ENCODE assay signal across 9 mouse cellular contexts in genomic region chr6:3509782-3510181, GRCm38 (mm10). TPM values are rescaled to one million over a fixed set of nuclear protein-coding genes. Genes with fewer than 3 reads are reported as not detected.
DNase-seq lines count a peak whose midpoint lies in the region; ATAC-seq and TF ChIP-seq lines count a peak whose summit lies in the region.
"Had no signal": no experiment of that assay in that cellular context is flagged by ENCODE, and none has a peak within 500 bp of the region (broad histone marks: within the 10 kb centered on the region; RNA-seq: fewer than 3 reads in every experiment).

No protein-coding gene starts in this region.

- no peaks in the 10 kb centered on the region for H3K4me1 ChIP-seq in kidney, embryonic 14.5 days (ENCODE audit: control insufficient read depth, insufficient read depth, low read length)
- no peaks in the 10 kb centered on the region for H3K4me1 ChIP-seq in ES-E14 (ENCODE audit: control insufficient read depth in 2 of 2, insufficient read depth in 2 of 2, low read length in 2 of 2, poor library complexity in 1 of 2)
- H3K4me1 ChIP-seq: embryonic facial prominence, embryonic 15.5 days had no signal

- no peak overlapping the region for H3K4me2 ChIP-seq in kidney, embryonic 14.5 days (replicated peaks; ENCODE audit: low read depth, low read length)
- H3K4me2 ChIP-seq: embryonic facial prominence, embryonic 15.5 days had no signal

- no peak overlapping the region for H3K4me3 ChIP-seq in kidney, embryonic 14.5 days (ENCODE audit: low read length)
- no peak overlapping the region for H3K4me3 ChIP-seq in ES-E14 (ENCODE audit: insufficient read depth in 1 of 2, low read depth in 1 of 2, low read length in 2 of 2, poor library complexity in 1 of 2, severe bottlenecking in 1 of 2)
- H3K4me3 ChIP-seq: embryonic facial prominence, embryonic 15.5 days had no signal

- H3K9me3 ChIP-seq in kidney, embryonic 14.5 days (ENCODE audit: control insufficient read depth, low read length) = no peaks in the 10 kb centered on the region
- no peaks in the 10 kb centered on the region for H3K9me3 ChIP-seq in ES-E14 (ENCODE audit: control insufficient read depth, insufficient read depth, low read depth, low read length)
- H3K9me3 ChIP-seq: embryonic facial prominence, embryonic 15.5 days had no signal

- H3K36me3 ChIP-seq in kidney, embryonic 14.5 days (ENCODE audit: control insufficient read depth, insufficient read depth, low read length) = no peaks in the 10 kb centered on the region
- H3K36me3 ChIP-seq in ES-E14 (ENCODE audit: control insufficient read depth, insufficient read depth, low read length, poor library complexity, severe bottlenecking) = no peaks in the 10 kb centered on the region
- H3K36me3 ChIP-seq: embryonic facial prominence, embryonic 15.5 days had no signal

- in situ Hi-C loops in ES-E14 (cut with MboI; ENCODE audit: low sequenced_read_pairs in 2 of 2, unreplicated experiment in 2 of 2) = loop anchor here in 1 of 2 experiments (25.0 kb wide), 1 partner anchor 228 kb away; no protein-coding TSS in a partner anchor

- no peak overlapping the region for H3K9ac ChIP-seq in kidney, embryonic 14.5 days (ENCODE audit: low read depth, low read length)
- H3K9ac ChIP-seq in ES-E14 (ENCODE audit: insufficient read depth, low read depth, low read length, poor library complexity, severe bottlenecking) = no peak overlapping the region
- H3K9ac ChIP-seq: embryonic facial prominence, embryonic 15.5 days had no signal

- DNase-seq in kidney, adult 18-20 months = no peak
- no peak for DNase-seq in ES-E14 (ENCODE audit: low read depth, low spot score)
- peak; percentile 52 for DNase-seq in embryo, embryonic 11 days
- peak; percentile 38 for DNase-seq in lung, postnatal 36 days
- no peak for DNase-seq in urinary bladder, postnatal 14 days (ENCODE audit: low spot score)
- no peak for DNase-seq in left cerebral cortex, adult 18-20 months (ENCODE audit: low spot score in 2 of 2)
- no peak for DNase-seq in gastrocnemius, postnatal 10 days

- no peak overlapping the region for H3K27ac ChIP-seq in kidney, embryonic 14.5 days (ENCODE audit: low read depth, low read length)
- H3K27ac ChIP-seq in ES-E14 (ENCODE audit: insufficient read depth, low read depth, low read length, poor library complexity, severe bottlenecking) = no peak overlapping the region
- H3K27ac ChIP-seq: embryonic facial prominence, embryonic 15.5 days had no signal

- 31% methylated on average over 2 of the region's 2 CpGs for WGBS in kidney, embryonic 14.5 days

- peak; percentile 57; the same call in 1 of the 2 replicates for ATAC-seq in kidney, embryonic 14.5 days (ENCODE audit: low FRiP score, low TSS enrichment)

- H3K27me3 ChIP-seq in kidney, embryonic 14.5 days (ENCODE audit: control insufficient read depth, insufficient read depth, low read length) = no peaks in the 10 kb centered on the region
- H3K27me3 ChIP-seq: embryonic facial prominence, embryonic 15.5 days had no signal

TF ChIP-seq in ES-E14, 5 proteins besides CTCF, POLR2A, EP300 and RAD21:
- 0 out of 2 replicates have a peak, but pooled peaks have one; percentile 41 for TF ChIP-seq ZC3H11A (IDR thresholded peaks at IDR 0.05; ENCODE audit: borderline replicate concordance, low read depth, low read length)
- no peak for TF ChIP-seq ZNF384 (IDR thresholded peaks at IDR 0.05; ENCODE audit: low read depth, low read length)
- no peak for TF ChIP-seq CHD2 (IDR thresholded peaks at IDR 0.05; ENCODE audit: low read depth, low read length)
- TF ChIP-seq MAFK (IDR thresholded peaks at IDR 0.05; ENCODE audit: insufficient read depth, low read depth, low read length) = no peak
TF ChIP-seq in ES-E14: peak in this region for 1.

RNA-seq across cellular contexts. Expression of gene Vps50, which starts 11.6 kb away (rescaled TPM):
- 23.7 and 33.1 TPM in 2 replicates for polyA plus RNA-seq in kidney, embryonic 14.5 days (2014; fragmentation: Nextera tagmentation; extraction: Ambion mirVana)
- total RNA-seq in ES-E14 (2012; rRNA removed) = 34.2 and 39.1 TPM in 2 replicates
- total RNA-seq in left cerebral cortex, adult 18-20 months (2021) = 10 to 100 TPM; 57.9 to 62.0 TPM
- 10 to 100 TPM; 15.9 to 17.3 TPM for total RNA-seq in gastrocnemius, postnatal 10 days (2021)

RNA-seq across cellular contexts. Expression of gene Hepacam2, which starts 11.7 kb away (rescaled TPM):
- polyA plus RNA-seq in kidney, embryonic 14.5 days (2014; fragmentation: Nextera tagmentation; extraction: Ambion mirVana) = 0.86 and 0.88 TPM in 2 replicates
- total RNA-seq in ES-E14 (2012; rRNA removed) = 0.18 and 0.37 TPM in 2 replicates
- total RNA-seq in left cerebral cortex, adult 18-20 months (2021) = under 1 TPM; 0.23 to 0.77 TPM
- not detected for total RNA-seq in gastrocnemius, postnatal 10 days (2021)

Comparison
In these comparisons a context has a peak if more than half of its experiments do, and no peak if none do; other contexts are left out.
1. DNase-seq: peak in embryo, embryonic 11 days (single experiment) and lung, postnatal 36 days (single experiment); none in kidney, adult 18-20 months (single experiment), ES-E14 (single experiment), urinary bladder, postnatal 14 days (single experiment), left cerebral cortex, adult 18-20 months (0 of 2) and gastrocnemius, postnatal 10 days (single experiment).